Mouse (Mus musculus): ENCODE measurements around the gene Gnptab.

GRCm38 (mm10) chr10:88381286-88381685, 2.4 kb downstream of the Gnptab start:
- TF ChIP-seq POLR2A (IDR thresholded peaks at IDR 0.05; ENCODE audit: control insufficient read depth, extremely low read depth, insufficient read depth, low read length, poor library complexity) (no peak), CTCF (IDR thresholded peaks at IDR 0.05; ENCODE audit: borderline replicate concordance, control insufficient read depth, extremely low read depth, insufficient read depth, low read length, poor library complexity) (no peak)
